Comparison of ENCODE assay signal across 8 mouse cellular contexts in the genomic region with DNA sequence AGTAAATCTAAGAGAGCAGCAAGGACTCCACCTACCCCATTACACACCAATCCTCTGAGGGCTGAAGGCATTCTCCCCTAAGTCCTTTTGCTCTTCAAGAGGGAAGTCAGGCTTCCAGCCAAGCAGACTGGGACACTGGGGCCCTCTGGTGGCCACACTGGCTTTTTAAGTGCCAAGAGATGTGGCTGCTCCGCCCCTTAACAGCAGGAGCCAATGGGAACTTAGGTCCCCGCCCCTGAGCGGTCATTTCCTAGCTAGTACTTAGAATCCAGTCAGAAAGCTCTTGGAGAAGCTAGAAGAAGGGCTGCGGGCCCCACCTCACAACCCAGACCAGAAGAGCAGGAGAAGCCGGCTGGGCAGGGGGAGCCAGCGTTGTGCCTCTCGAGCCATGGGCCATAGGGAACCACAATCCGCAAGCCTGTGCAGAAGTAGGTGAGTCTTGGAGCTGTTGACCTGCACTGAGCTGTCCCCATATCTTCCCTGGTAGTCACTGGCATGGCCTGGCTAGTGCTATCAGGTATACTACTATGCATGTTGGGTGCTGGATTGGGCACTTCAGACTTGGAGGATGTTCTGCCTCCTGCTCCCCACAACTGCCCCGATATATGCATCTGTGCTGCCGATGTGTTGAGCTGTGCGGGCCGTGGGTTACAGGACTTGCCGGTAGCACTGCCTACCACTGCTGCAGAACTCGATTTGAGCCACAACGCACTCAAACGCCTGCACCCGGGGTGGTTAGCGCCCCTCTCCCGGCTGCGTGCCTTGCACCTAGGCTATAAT. TPM values are rescaled to one million over a fixed set of nuclear protein-coding genes. Genes with fewer than 3 reads are reported as not detected.
DNase-seq lines count a peak whose midpoint lies in the region; ATAC-seq lines count a peak whose summit lies in the region.

A gene (plus strand): TSS at position 275 of the 780 bp plus-strand sequence.

- H3K9ac ChIP-seq in lung, embryonic 16.5 days (ENCODE audit: low read length) = peak within 1 kb of the TSS; percentile 50

- no peaks in the 10 kb centered on the region for H3K9me3 ChIP-seq in lung, embryonic 16.5 days (ENCODE audit: control insufficient read depth, low read length)

- ATAC-seq in hematopoietic stem cell, adult 5-6 weeks (replicated peaks in 1 of 2; ENCODE audit: insufficient read depth in 1 of 2, low FRiP score in 2 of 2, low TSS enrichment in 1 of 2, low read depth in 1 of 2, poor library complexity in 2 of 2, severe bottlenecking in 2 of 2) = peak; percentile 72 to 80
- ATAC-seq in lung, embryonic 16.5 days (ENCODE audit: low read depth) = peak; percentile 76

- no peaks in the 10 kb centered on the region for H3K27me3 ChIP-seq in lung, embryonic 16.5 days (ENCODE audit: control insufficient read depth, insufficient read depth, low read depth, low read length)

- peak within 1 kb of the TSS; percentile 36 for H3K27ac ChIP-seq in lung, embryonic 16.5 days (ENCODE audit: low read length)

- peaks cover 28% of the 10 kb centered on the region for H3K4me1 ChIP-seq in lung, embryonic 16.5 days (replicated peaks; ENCODE audit: control insufficient read depth, insufficient read depth, low read length)

- DNase-seq in MEL-GATA-1-ER (ENCODE audit: extremely low read depth, low read depth) = peak; percentile 91
- DNase-seq in cerebellum, adult 8-10 months = peak; percentile 95
- peak; percentile 95 for DNase-seq in forelimb bud, embryonic 11.5 days (ENCODE audit: low read depth, low spot score)
- DNase-seq in layer of hippocampus, adult 9-10 months (ENCODE audit: low spot score) = peak; percentile 98
- peak; percentile 96 for DNase-seq in ovary, postnatal 10 days (ENCODE audit: low spot score)
- peak; percentile 91 to 96 for DNase-seq in thymus, postnatal 10 days (ENCODE audit: low spot score in 2 of 2)

- WGBS in lung, embryonic 16.5 days = 48% methylated on average over 20 of the region's 20 CpGs

- peak within 1 kb of the TSS; percentile 25; the same call in 1 of the 2 replicates for H3K4me3 ChIP-seq in lung, embryonic 16.5 days (ENCODE audit: low read length)

- peak within 1 kb of the TSS; percentile 42 for H3K4me2 ChIP-seq in lung, embryonic 16.5 days (ENCODE audit: low read depth, low read length)

- peaks cover 14% of the 10 kb centered on the region for H3K36me3 ChIP-seq in lung, embryonic 16.5 days (ENCODE audit: control insufficient read depth, insufficient read depth, low read length)

RNA-seq across cellular contexts. Expression of the gene that starts here (rescaled TPM):
- total RNA-seq in hematopoietic stem cell, adult 5-6 weeks (2017) = 1.9 and 3.4 TPM in 2 replicates
- polyA plus RNA-seq in lung, embryonic 16.5 days (2015; fragmentation: Nextera tagmentation; extraction: Ambion mirVana) = 2.5 and 3.0 TPM in 2 replicates

Comparison
In these comparisons a context has a peak if more than half of its experiments do, and no peak if none do; other contexts are left out.
1. Peak in every context shown above with its lines: DNase-seq, ATAC-seq, H3K4me3 ChIP-seq and H3K27ac ChIP-seq.